Mouse (Mus musculus): ENCODE data around the gene Shank2.

DNA sequence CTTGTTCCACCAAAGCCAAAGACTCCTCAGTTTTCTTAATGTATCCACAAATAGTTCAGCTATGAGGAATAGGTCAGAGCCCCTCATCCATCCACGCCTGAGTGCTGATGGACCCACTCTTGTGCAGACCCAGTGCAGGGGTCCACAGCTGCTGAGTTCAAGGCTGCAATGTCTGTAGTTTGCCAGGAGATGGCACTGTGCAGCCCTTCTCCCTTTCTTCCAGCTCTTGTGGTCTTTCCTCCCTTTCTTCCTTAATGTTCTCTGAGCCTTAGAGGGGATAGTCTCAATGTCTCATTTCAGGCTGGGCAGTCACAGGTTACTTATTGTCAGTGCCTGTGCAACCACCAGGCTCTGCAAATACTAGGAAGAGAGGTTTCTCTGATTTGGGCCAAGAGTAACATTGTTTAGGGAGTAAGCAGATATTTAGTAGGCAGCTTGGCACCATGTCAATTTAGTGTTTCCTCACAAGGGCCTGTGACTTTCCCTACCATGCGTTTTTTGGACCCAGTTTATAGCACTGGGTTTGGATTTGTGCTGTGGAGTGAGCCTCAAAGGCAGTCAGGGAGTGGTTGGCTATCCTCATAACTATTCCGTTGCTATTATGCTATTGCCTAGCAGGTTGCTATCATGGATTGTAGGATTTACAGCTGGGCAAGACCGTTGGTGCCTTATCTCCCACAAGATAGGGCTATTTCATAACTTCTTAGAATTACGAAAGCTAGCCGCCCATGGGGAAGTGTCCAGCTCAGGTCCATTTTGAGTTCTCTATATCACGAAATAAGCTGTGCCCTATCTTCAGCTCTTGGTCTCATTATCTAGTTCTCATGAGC lies 54.2 kb downstream of the Shank2 start:
- TF ChIP-seq EP300 (IDR thresholded peaks at IDR 0.05; ENCODE audit: low read depth) (no peak), CTCF (IDR thresholded peaks at IDR 0.05; ENCODE audit: low read depth) (peak; percentile 63)
